Mouse (Mus musculus) limb, embryonic 11.5 days (tissue): Measurements from ENCODE around the gene 1810055G02Rik. TPM values are rescaled to one million over a fixed set of nuclear protein-coding genes. Genes with fewer than 3 reads are reported as not detected.
A peak's percentile ranks its signal among the peaks of the same experiment; 100 is the strongest.

Experiments used
- ATAC-seq: fragments of 200-750 bp; cut with Nextera tagmentation; 2 replicates; pipeline ENCODE4 v1.8.0; 2017; ENCODE audit warnings: low read depth; ENCODE audit not compliant: insufficient number of reproducible peaks, low FRiP score, low TSS enrichment
- DNase-seq: peaks from one replicate; pipeline ENCODE4 v3.0.0-alpha.2; 2015; ENCODE audit warnings: low spot score
- H3K27ac ChIP-seq: fragments of 300-500 bp; sonication (generic); replicated peaks from 2 replicates; pipeline ENCODE4 v1.5.1; 2014; ENCODE audit warnings: low read depth, mild to moderate bottlenecking, low read length
- H3K27me3 ChIP-seq: fragments of 300-500 bp; sonication (generic); 2 replicates; pipeline ENCODE4 v1.6.1; 2014; ENCODE audit warnings: mild to moderate bottlenecking, low read length, mixed read lengths; ENCODE audit not compliant: control insufficient read depth, insufficient read depth
- H3K36me3 ChIP-seq: fragments of 300-500 bp; sonication (generic); 2 replicates; pipeline ENCODE4 v1.6.1; 2014; ENCODE audit warnings: mild to moderate bottlenecking, low read length, moderate library complexity, mixed read lengths; ENCODE audit not compliant: control insufficient read depth, insufficient read depth
- H3K4me1 ChIP-seq: fragments of 300-500 bp; sonication (generic); 2 replicates; pipeline ENCODE4 v1.6.1; 2014; ENCODE audit warnings: low read length, mixed read lengths; ENCODE audit not compliant: control insufficient read depth, insufficient read depth
- H3K4me2 ChIP-seq: fragments of 300-500 bp; sonication (generic); 2 replicates; pipeline ENCODE4 v1.6.1; 2014; ENCODE audit warnings: low read depth, mild to moderate bottlenecking, moderate library complexity; ENCODE audit not compliant: severe bottlenecking
- H3K4me3 ChIP-seq: fragments of 300-500 bp; sonication (generic); 2 replicates; pipeline ENCODE4 v1.5.1; 2014; ENCODE audit warnings: low read depth, low read length
- H3K9ac ChIP-seq: fragments of 300-500 bp; sonication (generic); 2 replicates; pipeline ENCODE4 v1.6.1; 2014; ENCODE audit warnings: mild to moderate bottlenecking, low read length
- H3K9me3 ChIP-seq: fragments of 300-500 bp; sonication (generic); 2 replicates; pipeline ENCODE4 v1.6.1; 2016; ENCODE audit warnings: low read length; ENCODE audit not compliant: control insufficient read depth
- WGBS: fragments of 180-500 bp; shearing (Covaris S2); extraction: QIAGEN DNeasy Blood & Tissue Kit; methylation state at CpG from one replicate; pipeline ENCODE4 v1.1.7; 2014; 5-methylcytosine and 5-hydroxymethylcytosine counted together
- polyA plus RNA-seq: library from polyadenylated mRNA; unstranded; fragments of >200 nt; fragmentation: Nextera tagmentation; extraction: Ambion mirVana; gene quantifications from 2 replicates; pipeline ENCODE4 v1.2.1, GENCODE M21; 2014

1810055G02Rik gene
- polyA plus RNA-seq, 1 experiment from 2014 or later = 38.3 TPM

DNA sequence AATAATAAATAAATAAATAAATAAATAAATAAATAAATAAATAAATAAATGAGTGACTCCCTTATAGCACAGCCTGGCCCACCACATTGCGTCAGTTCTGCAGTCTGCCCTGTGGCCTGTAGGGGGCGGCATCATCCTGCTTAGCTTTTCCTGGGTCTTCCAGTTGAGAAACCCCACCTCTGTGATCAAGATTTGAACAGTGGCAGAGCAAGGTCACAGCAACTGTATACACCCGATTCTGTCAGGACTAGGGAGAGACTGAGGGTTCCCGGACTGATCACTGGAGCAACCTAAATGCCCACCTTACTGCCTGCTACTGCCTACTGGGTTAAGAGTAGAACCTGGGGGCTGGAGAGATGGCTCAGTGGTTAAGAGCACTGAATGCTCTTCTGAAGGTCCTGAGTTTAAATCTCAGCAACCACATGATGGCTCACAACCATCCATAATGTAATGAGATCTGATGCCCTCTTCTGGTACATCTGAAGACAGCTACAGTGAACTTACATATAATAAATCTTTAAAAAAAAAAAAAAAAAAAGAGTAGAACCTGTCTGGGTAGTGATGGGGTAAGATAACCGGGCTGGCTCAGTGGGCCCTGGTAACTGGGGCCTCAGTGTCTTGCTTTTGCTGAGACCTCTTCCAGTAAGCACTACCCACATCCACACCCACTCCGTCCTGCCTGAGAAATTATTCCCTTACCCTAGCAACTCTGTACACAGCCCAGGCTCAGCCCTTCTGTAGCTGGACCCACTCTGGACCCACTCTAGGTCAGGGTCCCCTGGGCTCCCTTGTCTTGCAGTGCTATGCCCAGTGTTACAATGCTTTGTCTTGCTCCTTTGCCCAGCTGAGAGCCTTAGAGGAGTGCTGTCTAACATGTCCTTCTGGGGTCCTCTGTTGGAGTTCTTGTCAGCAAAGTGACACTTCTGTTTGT, 8.3 kb upstream of the 1810055G02Rik start:
- Histone ChIP-seq H3K4me2 (no peak overlapping the region), H3K27me3 (no peaks in the 10 kb centered on the region), H3K9ac (no peak overlapping the region), H3K4me3 (no peak overlapping the region), H3K27ac (no peak overlapping the region), H3K4me1 (no peaks in the 10 kb centered on the region), H3K36me3 (no peaks in the 10 kb centered on the region), H3K9me3 (no peaks in the 10 kb centered on the region)
- DNase-seq (peak; percentile 92), ATAC-seq (peak; percentile 55; the same call in 1 of the 2 replicates)
- WGBS = 39% methylated on average over 6 of the region's 6 CpGs

DNA sequence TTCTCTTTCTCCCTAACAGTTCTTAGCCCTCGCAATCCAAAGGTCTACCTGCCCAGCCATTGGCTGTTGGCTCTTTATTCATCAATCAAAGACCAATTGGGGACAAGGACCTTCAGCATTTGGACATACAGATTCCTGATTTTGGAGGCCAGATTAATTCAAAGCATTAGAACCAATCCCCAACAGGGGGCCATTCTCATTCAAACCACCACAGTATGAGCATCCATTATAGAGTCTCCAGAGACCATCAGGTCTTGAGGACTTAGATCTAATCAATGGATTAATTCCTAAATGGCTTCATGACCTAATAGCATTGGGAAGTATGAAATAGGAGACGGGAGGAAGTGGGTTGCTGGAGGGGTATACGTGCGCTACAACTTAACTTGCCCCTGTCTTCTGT, 5.6 kb upstream of the 1810055G02Rik start:
- no peak overlapping the region for H3K27ac ChIP-seq
- H3K36me3 ChIP-seq = no peaks in the 10 kb centered on the region
- H3K9me3 ChIP-seq = no peaks in the 10 kb centered on the region
- H3K4me3 ChIP-seq = no peak overlapping the region
- no peak overlapping the region for H3K4me2 ChIP-seq
- H3K9ac ChIP-seq = no peak overlapping the region
- no peaks in the 10 kb centered on the region for H3K27me3 ChIP-seq
- 88% methylated on average over 4 of the region's 4 CpGs for WGBS
- H3K4me1 ChIP-seq = 0 out of 2 replicates have a peak, but pooled peaks cover under 1% of the 10 kb centered on the region
- DNase-seq = no peak
- no peak for ATAC-seq

DNA sequence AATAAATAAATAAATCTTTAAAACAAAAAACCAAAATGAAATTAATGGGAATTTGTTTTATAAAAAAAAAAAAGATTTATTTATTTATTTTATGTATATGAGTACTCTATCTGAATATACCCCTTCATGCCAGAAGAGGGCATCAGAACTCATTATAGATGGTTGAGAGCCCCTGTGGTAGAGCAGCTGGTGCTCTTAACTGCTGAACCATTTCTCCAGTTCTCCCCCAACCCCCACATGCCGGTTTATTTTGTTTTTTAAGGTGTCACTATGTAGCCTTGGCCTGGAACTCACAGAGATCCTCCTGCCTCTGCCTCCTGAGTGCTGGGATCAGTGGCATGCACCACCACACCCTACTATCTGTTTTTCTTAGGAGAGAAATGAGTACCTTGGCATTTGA, 1.8 kb upstream of the 1810055G02Rik start:
- Histone ChIP-seq H3K27me3 (no peaks in the 10 kb centered on the region), H3K4me1 (peaks cover 10% of the 10 kb centered on the region), H3K36me3 (0 out of 2 replicates have a peak, but pooled peaks cover 2% of the 10 kb centered on the region), H3K9ac (no peak overlapping the region), H3K4me2 (no peak overlapping the region), H3K27ac (no peak overlapping the region), H3K9me3 (no peaks in the 10 kb centered on the region), H3K4me3 (no peak overlapping the region)
- WGBS = 43% methylated on average over 1 of the region's 1 CpGs
- no peak for DNase-seq
- no peak for ATAC-seq

DNA sequence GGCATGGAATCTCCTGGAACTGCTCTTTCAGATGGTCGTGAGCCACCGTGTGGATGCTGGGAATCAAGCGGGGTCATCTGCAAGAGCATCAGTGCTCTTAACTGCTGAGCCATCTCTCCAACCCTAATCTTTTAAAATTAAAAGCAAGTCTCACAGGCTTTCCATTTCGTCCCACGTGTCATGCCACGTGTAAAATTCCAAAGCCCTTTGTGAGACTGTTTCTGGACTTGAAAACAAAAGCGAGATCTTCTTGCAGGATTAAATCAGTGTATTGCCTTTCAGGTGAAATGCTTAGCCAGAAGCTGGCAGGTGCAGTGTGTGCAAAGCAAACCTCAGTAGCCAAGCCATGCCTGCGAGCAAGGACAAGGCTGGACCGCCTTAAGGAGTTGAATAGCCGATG, 540 bp upstream of the 1810055G02Rik start:
- DNase-seq (no peak), ATAC-seq (no peak)
- Histone ChIP-seq H3K27ac (peak overlapping the region; percentile 69), H3K4me1 (peaks cover 10% of the 10 kb centered on the region), H3K4me3 (peak overlapping the region; percentile 65), H3K4me2 (peak overlapping the region; percentile 61), H3K9me3 (no peaks in the 10 kb centered on the region), H3K36me3 (0 out of 2 replicates have a peak, but pooled peaks cover 2% of the 10 kb centered on the region), H3K9ac (peak overlapping the region; percentile 71), H3K27me3 (no peaks in the 10 kb centered on the region)
- 48% methylated on average over 10 of the region's 10 CpGs for WGBS

DNA sequence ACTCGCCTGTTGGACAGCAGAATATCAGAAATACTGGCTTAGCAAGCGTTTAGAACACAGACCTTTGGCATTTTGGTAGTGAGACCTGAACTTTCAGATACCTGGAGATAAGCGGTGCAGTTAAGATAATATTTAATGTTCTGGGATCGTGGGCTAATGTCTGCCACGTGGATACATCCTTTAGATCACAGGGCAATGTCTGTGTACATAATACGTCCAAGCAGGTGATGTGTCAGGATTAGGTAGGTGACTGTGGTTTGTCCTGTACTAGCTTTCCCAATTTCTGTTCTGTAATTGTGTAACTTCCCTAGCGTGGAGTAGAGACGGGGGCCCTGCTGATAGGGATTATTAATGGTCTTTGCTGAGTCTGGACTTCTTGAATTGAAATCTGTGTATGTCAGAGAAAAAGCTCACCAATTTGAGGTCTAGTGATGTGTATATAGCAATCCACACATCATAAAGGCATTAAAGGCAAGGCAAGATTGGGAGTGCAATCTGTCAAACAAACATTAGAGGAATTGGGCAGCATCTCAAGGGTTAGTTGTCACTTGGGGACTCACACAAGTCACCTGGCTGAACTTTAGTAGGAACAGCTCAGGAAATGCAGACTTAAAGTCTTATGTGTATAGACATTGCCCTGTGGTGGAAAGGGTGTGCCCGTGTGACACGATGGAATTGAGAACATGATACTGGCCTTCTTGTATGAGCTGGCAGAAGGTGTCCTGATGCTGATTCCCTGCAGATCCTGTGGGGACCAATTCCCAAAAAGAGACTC, 1.1 kb downstream of the 1810055G02Rik start:
- Histone ChIP-seq H3K9me3 (no peaks in the 10 kb centered on the region), H3K27me3 (no peaks in the 10 kb centered on the region), H3K4me2 (peak overlapping the region; percentile 61), H3K4me3 (peak overlapping the region; percentile 65), H3K9ac (peak overlapping the region; percentile 8; the same call in 1 of the 2 replicates), H3K4me1 (peaks cover 10% of the 10 kb centered on the region), H3K27ac (no peak overlapping the region), H3K36me3 (0 out of 2 replicates have a peak, but pooled peaks cover 2% of the 10 kb centered on the region)
- ATAC-seq (no peak), DNase-seq (no peak)
- WGBS = 45% methylated on average over 10 of the region's 10 CpGs

DNA sequence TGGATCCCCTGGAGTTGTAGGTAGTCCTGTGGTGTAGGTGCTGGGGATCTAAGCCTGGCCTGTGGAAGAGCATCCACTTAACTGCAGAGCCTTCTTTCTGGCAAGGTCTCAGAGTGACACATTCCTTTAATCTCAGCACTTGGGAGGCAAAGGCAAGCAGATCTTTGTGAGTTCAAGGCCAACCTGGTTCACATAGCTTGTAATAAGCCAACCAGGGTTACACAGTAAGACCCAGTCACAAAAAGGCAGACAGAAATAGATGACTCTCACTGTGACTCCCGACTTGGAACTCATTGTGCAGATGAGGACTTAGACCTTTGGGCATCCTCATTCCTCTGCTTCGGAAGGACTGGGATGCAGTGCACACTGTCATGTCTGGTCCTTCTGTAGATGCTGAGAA, 2.3 kb downstream of the 1810055G02Rik start:
- peaks cover 10% of the 10 kb centered on the region for H3K4me1 ChIP-seq
- no peak overlapping the region for H3K27ac ChIP-seq
- no peaks in the 10 kb centered on the region for H3K9me3 ChIP-seq
- WGBS = 89% methylated on average over 2 of the region's 2 CpGs
- H3K4me3 ChIP-seq = no peak overlapping the region
- H3K36me3 ChIP-seq = peaks cover 3% of the 10 kb centered on the region; the same call in 1 of the 2 replicates
- DNase-seq (no peak), ATAC-seq (no peak)
- no peak overlapping the region for H3K4me2 ChIP-seq
- H3K9ac ChIP-seq = no peak overlapping the region
- no peaks in the 10 kb centered on the region for H3K27me3 ChIP-seq

DNA sequence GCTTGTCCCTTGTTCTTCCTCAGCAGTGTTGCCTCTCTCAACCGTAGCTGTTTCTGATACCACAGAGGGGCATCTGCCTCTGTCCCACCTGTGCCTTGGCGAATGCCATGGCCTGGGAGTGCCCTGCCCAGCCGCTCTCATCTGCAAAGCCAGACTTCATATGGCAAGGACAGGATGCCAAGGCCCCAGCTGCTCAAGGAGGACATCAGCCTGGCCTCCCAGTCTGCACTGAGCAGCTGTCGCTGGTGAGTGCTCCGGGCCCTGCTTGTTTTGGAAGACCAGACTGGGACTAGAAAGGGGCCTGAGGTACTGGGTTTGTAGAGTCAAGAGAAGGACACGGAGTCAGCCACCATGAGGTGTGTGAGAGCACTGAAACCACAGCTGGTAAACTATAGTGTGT, 6.3 kb downstream of the 1810055G02Rik start:
- Histone ChIP-seq H3K4me1 (peaks cover 9% of the 10 kb centered on the region), H3K4me3 (no peak overlapping the region), H3K9me3 (no peaks in the 10 kb centered on the region), H3K27ac (no peak overlapping the region), H3K36me3 (peaks cover 14% of the 10 kb centered on the region), H3K4me2 (no peak overlapping the region), H3K9ac (no peak overlapping the region), H3K27me3 (no peaks in the 10 kb centered on the region)
- WGBS = 93% methylated on average over 6 of the region's 6 CpGs
- no peak for DNase-seq
- no peak for ATAC-seq
